Mouse (Mus musculus) midbrain, embryonic 10.5 days (tissue): ENCODE results near the gene Serping1. TPM values are rescaled to one million over a fixed set of nuclear protein-coding genes. Genes with fewer than 3 reads are reported as not detected.
A peak's percentile ranks its signal among the peaks of the same experiment; 100 is the strongest.
"Not testable (repeated sequence)": the region's sequence is repeated elsewhere in the genome, so short reads cannot be mapped to it uniquely, and the experiment has no call there.

Experiments used
- DNase-seq: peaks from one replicate; pipeline ENCODE4 v3.0.0-alpha.2; 2017; ENCODE audit warnings: low spot score
- H3K27ac ChIP-seq: fragments of 300-500 bp; sonication (generic); replicated peaks from 2 replicates; pipeline ENCODE4 v1.5.1; 2016; ENCODE audit warnings: mild to moderate bottlenecking
- H3K27me3 ChIP-seq: fragments of 300-500 bp; sonication (generic); 2 replicates; pipeline ENCODE4 v1.6.1; 2016; ENCODE audit warnings: low read depth, mild to moderate bottlenecking; ENCODE audit not compliant: poor library complexity, severe bottlenecking
- H3K36me3 ChIP-seq: fragments of 300-500 bp; sonication (generic); 2 replicates; pipeline ENCODE4 v1.6.1; 2016; ENCODE audit warnings: mild to moderate bottlenecking, moderate library complexity
- H3K4me1 ChIP-seq: fragments of 300-500 bp; sonication (generic); 2 replicates; pipeline ENCODE4 v1.6.1; 2016
- H3K4me3 ChIP-seq: fragments of 300-500 bp; sonication (generic); 2 replicates; pipeline ENCODE4 v1.5.1; 2016; ENCODE audit warnings: mild to moderate bottlenecking, moderate library complexity
- H3K9me3 ChIP-seq: fragments of 300-500 bp; sonication (generic); replicated peaks from 2 replicates; pipeline ENCODE4 v1.6.1; 2016; ENCODE audit warnings: mild to moderate bottlenecking
- WGBS: fragments of 180-500 bp; shearing (Covaris S2); methylation state at CpG from one replicate; pipeline ENCODE4 v1.1.7; 2016; 5-methylcytosine and 5-hydroxymethylcytosine counted together
- polyA plus RNA-seq: library from polyadenylated mRNA; unstranded; fragments of >200 nt; fragmentation: Nextera tagmentation; extraction: Ambion mirVana; gene quantifications from 2 replicates; pipeline ENCODE4 v1.2.1, GENCODE M21; 2016

Serping1 gene
- 27.6 and 35.8 TPM in 2 replicates for polyA plus RNA-seq

DNA sequence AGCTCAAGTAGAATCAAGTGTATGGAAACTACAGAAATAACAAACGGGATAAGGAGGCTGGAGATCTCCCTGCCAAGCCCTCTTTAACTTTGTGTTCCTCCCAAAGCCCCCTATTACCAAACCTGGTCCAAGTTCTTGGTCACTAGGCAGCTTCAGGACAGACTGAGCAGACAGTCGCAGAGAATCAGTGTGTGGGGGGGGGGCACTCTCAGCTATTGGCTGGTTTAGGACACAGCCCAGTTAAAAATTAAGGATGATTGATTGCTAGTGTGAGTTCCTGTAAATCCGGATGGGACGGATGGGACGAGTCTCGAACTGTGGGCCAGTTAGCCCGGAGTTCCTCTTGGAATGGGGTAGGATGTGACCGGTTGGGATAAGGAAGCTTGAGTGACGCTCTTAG is at the start of gene Serping1:
TSS of gene Serping1 (minus strand) at position 204 of the 400 bp plus-strand sequence.
- DNase-seq: peak; percentile 26
- 63% methylated on average over 9 of the region's 9 CpGs for WGBS
- Histone ChIP-seq H3K27ac (peak within 1 kb of the TSS; percentile 91), H3K4me3 (peak within 1 kb of the TSS; percentile 49), H3K27me3 (0 out of 2 replicates have a peak, but pooled peaks cover 4% of the 10 kb centered on the region), H3K9me3 (no peaks in the 10 kb centered on the region), H3K4me1 (peaks cover 34% of the 10 kb centered on the region), H3K36me3 (no peaks in the 10 kb centered on the region)

GRCm38 (mm10) chr2:84823237-84823636 is 48.0 kb upstream of the Serping1 start:
- DNase-seq: no peak
- no peak overlapping the region for H3K27ac ChIP-seq
- H3K9me3 ChIP-seq: no peaks in the 10 kb centered on the region
- peaks cover 14% of the 10 kb centered on the region for H3K4me1 ChIP-seq
- no peaks in the 10 kb centered on the region; the same call in 1 of the 2 replicates for H3K27me3 ChIP-seq
- H3K36me3 ChIP-seq: no peaks in the 10 kb centered on the region
- WGBS: 56% methylated on average over 2 of the region's 2 CpGs
- H3K4me3 ChIP-seq: no peak overlapping the region

- Histone ChIP-seq H3K27ac (no peak within 1 kb of the TSS), H3K4me3 (no peak within 1 kb of the TSS), H3K36me3 (no peaks in the 10 kb centered on the region), H3K27me3 (no peaks in the 10 kb centered on the region; the same call in 1 of the 2 replicates), H3K9me3 (no peaks in the 10 kb centered on the region), H3K4me1 (peaks cover 7% of the 10 kb centered on the region)
- 68% methylated on average over 13 of the region's 13 CpGs for WGBS
- no peak for DNase-seq
Observed at GRCm38 (mm10) chr2:84822552-84822951, 47.3 kb upstream of the Serping1 start, which contains the start of gene Smtnl1. TSS of gene Smtnl1 (minus strand) at chr2:84822652.

GRCm38 (mm10) chr2:84819861-84820260 is 44.6 kb upstream of the Serping1 start:
- DNase-seq: no peak
- whole genome bisulfite sequencing: 77% methylated on average over 3 of the region's 3 CpGs
- Histone ChIP-seq H3K4me3 (no peak overlapping the region), H3K36me3 (no peaks in the 10 kb centered on the region), H3K27ac (no peak overlapping the region), H3K27me3 (no peaks in the 10 kb centered on the region; the same call in 1 of the 2 replicates), H3K4me1 (no peaks in the 10 kb centered on the region), H3K9me3 (no peaks in the 10 kb centered on the region)

GRCm38 (mm10) chr2:84812676-84813075 is 37.4 kb upstream of the Serping1 start:
- H3K27ac ChIP-seq: no peak overlapping the region
- no peak for DNase-seq
- H3K27me3 ChIP-seq: no peaks in the 10 kb centered on the region
- H3K9me3 ChIP-seq: no peaks in the 10 kb centered on the region
- H3K4me3 ChIP-seq: no peak overlapping the region
- 78% methylated on average over 6 of the region's 6 CpGs for WGBS
- peaks cover 10% of the 10 kb centered on the region; the same call in 1 of the 2 replicates for H3K36me3 ChIP-seq
- H3K4me1 ChIP-seq: peaks cover 8% of the 10 kb centered on the region

DNA sequence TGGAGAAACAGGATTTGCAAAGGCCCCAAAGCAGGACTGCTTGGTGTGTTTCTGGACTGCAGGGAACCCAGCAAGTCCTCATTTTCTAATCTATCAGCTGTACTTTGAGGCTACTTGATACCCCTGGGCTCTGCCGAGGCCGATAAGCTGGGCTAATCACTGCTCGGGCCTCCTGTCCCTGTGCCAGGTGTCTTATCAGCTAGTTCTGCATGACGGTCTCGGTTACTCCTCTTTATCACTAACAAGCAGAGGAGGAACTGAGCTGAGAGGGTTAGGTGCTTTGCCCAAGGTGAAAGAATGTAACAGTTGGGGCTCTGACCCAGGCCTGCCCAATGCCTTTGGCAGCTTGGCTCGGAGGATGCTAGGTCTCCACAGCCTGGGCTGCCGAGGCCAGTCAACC is 36.6 kb upstream of the Serping1 start:
- H3K27ac ChIP-seq: no peak overlapping the region
- H3K4me3 ChIP-seq: no peak overlapping the region
- 87% methylated on average over 7 of the region's 7 CpGs for WGBS
- H3K9me3 ChIP-seq: no peaks in the 10 kb centered on the region
- no peak for DNase-seq
- no peaks in the 10 kb centered on the region for H3K27me3 ChIP-seq
- H3K4me1 ChIP-seq: peaks cover 8% of the 10 kb centered on the region
- peaks cover 12% of the 10 kb centered on the region; the same call in 1 of the 2 replicates for H3K36me3 ChIP-seq

GRCm38 (mm10) chr2:84810886-84811577 is 35.8 kb upstream of the Serping1 start:
- Histone ChIP-seq H3K36me3 (peaks cover 12% of the 10 kb centered on the region; the same call in 1 of the 2 replicates), H3K9me3 (no peaks in the 10 kb centered on the region), H3K4me1 (peaks cover 8% of the 10 kb centered on the region), H3K27me3 (no peaks in the 10 kb centered on the region), H3K4me3 (peak overlapping the region; percentile 39), H3K27ac (peak overlapping the region; percentile 78)
- DNase-seq: peak; percentile 84
- 41% methylated on average over 26 of the region's 26 CpGs for WGBS

GRCm38 (mm10) chr2:84810526-84810885 is 35.3 kb upstream of the Serping1 start:
- H3K9me3 ChIP-seq: no peaks in the 10 kb centered on the region
- no peak overlapping the region for H3K4me3 ChIP-seq
- peaks cover 8% of the 10 kb centered on the region for H3K4me1 ChIP-seq
- no peak for DNase-seq
- peaks cover 12% of the 10 kb centered on the region; the same call in 1 of the 2 replicates for H3K36me3 ChIP-seq
- 82% methylated on average over 6 of the region's 6 CpGs for WGBS
- H3K27ac ChIP-seq: peak overlapping the region; percentile 39; the same call in 1 of the 2 replicates
- no peaks in the 10 kb centered on the region for H3K27me3 ChIP-seq

- no peak overlapping the region for H3K27ac ChIP-seq
- H3K4me3 ChIP-seq: no peak overlapping the region
- peaks cover 8% of the 10 kb centered on the region for H3K4me1 ChIP-seq
- H3K27me3 ChIP-seq: no peaks in the 10 kb centered on the region
- DNase-seq: no peak
- peaks cover 16% of the 10 kb centered on the region; the same call in 1 of the 2 replicates for H3K36me3 ChIP-seq
- H3K9me3 ChIP-seq: no peaks in the 10 kb centered on the region
Observed at GRCm38 (mm10) chr2:84809330-84809729, 34.1 kb upstream of the Serping1 start.

DNA sequence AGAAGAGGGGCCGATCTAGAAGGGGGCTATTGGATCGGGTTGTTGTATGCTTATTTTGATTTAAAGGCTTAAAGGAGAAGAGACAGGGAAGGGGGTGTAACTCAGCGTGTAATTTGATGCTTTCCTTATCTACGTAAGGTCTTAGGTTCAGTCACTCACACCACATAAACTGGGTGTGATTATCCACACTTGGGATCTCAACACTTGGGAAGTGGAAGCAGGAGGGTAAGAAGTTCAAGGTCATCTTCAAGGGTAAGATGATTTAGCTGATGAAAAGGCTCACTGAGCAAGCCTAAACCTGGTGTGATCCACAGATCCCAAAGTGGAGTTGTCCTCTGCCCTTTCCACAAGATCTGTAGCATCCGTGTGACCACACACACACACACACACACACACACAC is 31.3 kb upstream of the Serping1 start:
- 74% methylated on average over 5 of the region's 5 CpGs for WGBS
- Histone ChIP-seq H3K4me1 (peaks cover 8% of the 10 kb centered on the region), H3K27me3 (no peaks in the 10 kb centered on the region), H3K4me3 (no peak overlapping the region), H3K27ac (no peak overlapping the region), H3K36me3 (peaks cover 16% of the 10 kb centered on the region; the same call in 1 of the 2 replicates), H3K9me3 (no peaks in the 10 kb centered on the region)
- no peak for DNase-seq

- Histone ChIP-seq H3K9me3 (no peaks in the 10 kb centered on the region), H3K4me1 (peaks cover 4% of the 10 kb centered on the region; the same call in 1 of the 2 replicates), H3K27me3 (0 out of 2 replicates have a peak, but pooled peaks cover 4% of the 10 kb centered on the region), H3K4me3 (no peak overlapping the region), H3K27ac (no peak overlapping the region), H3K36me3 (peaks cover 13% of the 10 kb centered on the region; the same call in 1 of the 2 replicates)
- DNase-seq: no peak
- 90% methylated on average over 7 of the region's 7 CpGs for WGBS
Observed at GRCm38 (mm10) chr2:84803963-84804362, 28.7 kb upstream of the Serping1 start.

- H3K4me3 ChIP-seq, H3K36me3 ChIP-seq, DNase-seq, H3K27me3 ChIP-seq, H3K9me3 ChIP-seq, H3K27ac ChIP-seq: not testable (repeated sequence)
- 81% methylated on average over 5 of the region's 5 CpGs for WGBS
- H3K4me1 ChIP-seq: peaks cover 13% of the 10 kb centered on the region; the same call in 1 of the 2 replicates
Observed at GRCm38 (mm10) chr2:84801223-84801622, 26.0 kb upstream of the Serping1 start.

GRCm38 (mm10) chr2:84800304-84800703 is 25.1 kb upstream of the Serping1 start:
- no peak overlapping the region for H3K27ac ChIP-seq
- 88% methylated on average over 4 of the region's 4 CpGs for WGBS
- no peak for DNase-seq

More at GRCm38 (mm10) chr2:84800304-84800703, 25.1 kb upstream of the Serping1 start:
- Histone ChIP-seq H3K27me3 (0 out of 2 replicates have a peak, but pooled peaks cover 4% of the 10 kb centered on the region), H3K9me3 (peaks cover 7% of the 10 kb centered on the region; the same call in 1 of the 2 replicates), H3K4me1 (peaks cover 13% of the 10 kb centered on the region; the same call in 1 of the 2 replicates), H3K4me3 (peak overlapping the region; percentile 7; the same call in 1 of the 2 replicates), H3K36me3 (0 out of 2 replicates have a peak, but pooled peaks cover 4% of the 10 kb centered on the region)
